Mouse (Mus musculus): ENCODE measurements around the gene Abracl. TPM values are rescaled to one million over a fixed set of nuclear protein-coding genes. Genes with fewer than 3 reads are reported as not detected.

Abracl gene
- total and polyA plus RNA-seq, 3 experiments: 100 to 110 TPM; not detected in 1

- H3K79me2 ChIP-seq (ENCODE audit: control insufficient read depth, insufficient read depth, low read length, poor library complexity): no peaks in the 10 kb centered on the region
- no peaks in the 10 kb centered on the region for H3K9me3 ChIP-seq (replicated peaks; ENCODE audit: insufficient read depth, low read length)
- DNase-seq (ENCODE audit: low read depth, low spot score): no peak
- no peak overlapping the region for H3K27ac ChIP-seq (ENCODE audit: control insufficient read depth, low read depth, low read length)
- H3K27me3 ChIP-seq (ENCODE audit: control insufficient read depth in 1 of 2, insufficient read depth in 2 of 2, low read length in 2 of 2): no peaks in the 10 kb centered on the region
- TF ChIP-seq MYB (IDR thresholded peaks at IDR 0.05; ENCODE audit: low read depth, low read length) (no peak), ZNF384 (IDR thresholded peaks at IDR 0.05; ENCODE audit: low read depth, low read length) (peak; percentile 75)
- H3K9ac ChIP-seq (ENCODE audit: control insufficient read depth, low read depth, low read length, poor library complexity, severe bottlenecking): no peak overlapping the region
- no peaks in the 10 kb centered on the region for H3K4me1 ChIP-seq (ENCODE audit: control insufficient read depth in 1 of 2, insufficient read depth in 2 of 2, low read length in 2 of 2)
- no peaks in the 10 kb centered on the region for H3K36me3 ChIP-seq (ENCODE audit: control insufficient read depth in 1 of 2, insufficient read depth in 2 of 2, low read length in 2 of 2)
- no peak overlapping the region for H3K4me3 ChIP-seq (ENCODE audit: control insufficient read depth in 1 of 2, insufficient read depth in 1 of 2, low read depth in 2 of 2, low read length in 2 of 2)
Observed at GRCm38 (mm10) chr10:18003966-18004637, 19.0 kb downstream of the Abracl start.

- no peaks in the 10 kb centered on the region for H3K27me3 ChIP-seq (ENCODE audit: control insufficient read depth in 1 of 2, insufficient read depth in 2 of 2, low read length in 2 of 2)
- no peaks in the 10 kb centered on the region for H3K36me3 ChIP-seq (ENCODE audit: control insufficient read depth in 1 of 2, insufficient read depth in 2 of 2, low read length in 2 of 2)
- no peak overlapping the region for H3K4me3 ChIP-seq (ENCODE audit: control insufficient read depth in 1 of 2, insufficient read depth in 1 of 2, low read depth in 2 of 2, low read length in 2 of 2)
- no peaks in the 10 kb centered on the region for H3K9me3 ChIP-seq (replicated peaks; ENCODE audit: insufficient read depth, low read length)
- no peak overlapping the region for H3K27ac ChIP-seq (ENCODE audit: control insufficient read depth, low read depth, low read length)
- no peak overlapping the region for H3K9ac ChIP-seq (ENCODE audit: control insufficient read depth, low read depth, low read length, poor library complexity, severe bottlenecking)
- no peak for TF ChIP-seq ZKSCAN1 (IDR thresholded peaks at IDR 0.05; ENCODE audit: low read depth, low read length)
- no peak for TF ChIP-seq POLR2AphosphoS5 (IDR thresholded peaks at IDR 0.05; ENCODE audit: borderline replicate concordance, low read depth, low read length)
- TF ChIP-seq MAZ (IDR thresholded peaks at IDR 0.05; ENCODE audit: low read depth, low read length): no peak
- TF ChIP-seq USF2 (IDR thresholded peaks at IDR 0.05; ENCODE audit: borderline replicate concordance in 1 of 2, insufficient read depth in 1 of 2, low read depth in 1 of 2, low read length in 2 of 2): no peak
- no peak for TF ChIP-seq RCOR1 (IDR thresholded peaks at IDR 0.05; ENCODE audit: low read depth, low read length)
- TF ChIP-seq CHD2 (IDR thresholded peaks at IDR 0.05; ENCODE audit: low read length): no peak
- no peak for TF ChIP-seq JUND (IDR thresholded peaks at IDR 0.05; ENCODE audit: low read depth, low read length)
- TF ChIP-seq EP300 (IDR thresholded peaks at IDR 0.05; ENCODE audit: low read depth in 1 of 2, low read length in 2 of 2): no peak
- TF ChIP-seq UBTF (IDR thresholded peaks at IDR 0.05; ENCODE audit: borderline replicate concordance, insufficient read depth, low read depth, low read length): no peak
- no peak for TF ChIP-seq GABPA (IDR thresholded peaks at IDR 0.05; ENCODE audit: low read depth, low read length)
- no peak for TF ChIP-seq ETS1 (IDR thresholded peaks at IDR 0.05; ENCODE audit: low read depth, low read length)
- TF ChIP-seq MYC (IDR thresholded peaks at IDR 0.05; ENCODE audit: low read depth, low read length): no peak
- H3K4me1 ChIP-seq (ENCODE audit: control insufficient read depth in 1 of 2, insufficient read depth in 2 of 2, low read length in 2 of 2): no peaks in the 10 kb centered on the region
- H3K79me2 ChIP-seq (ENCODE audit: control insufficient read depth, insufficient read depth, low read length, poor library complexity): no peaks in the 10 kb centered on the region
- DNase-seq (ENCODE audit: low read depth, low spot score): no peak
Observed at GRCm38 (mm10) chr10:17990576-17990975, 32.5 kb downstream of the Abracl start.

Data from MEL (cell line).